In the genomic region with DNA sequence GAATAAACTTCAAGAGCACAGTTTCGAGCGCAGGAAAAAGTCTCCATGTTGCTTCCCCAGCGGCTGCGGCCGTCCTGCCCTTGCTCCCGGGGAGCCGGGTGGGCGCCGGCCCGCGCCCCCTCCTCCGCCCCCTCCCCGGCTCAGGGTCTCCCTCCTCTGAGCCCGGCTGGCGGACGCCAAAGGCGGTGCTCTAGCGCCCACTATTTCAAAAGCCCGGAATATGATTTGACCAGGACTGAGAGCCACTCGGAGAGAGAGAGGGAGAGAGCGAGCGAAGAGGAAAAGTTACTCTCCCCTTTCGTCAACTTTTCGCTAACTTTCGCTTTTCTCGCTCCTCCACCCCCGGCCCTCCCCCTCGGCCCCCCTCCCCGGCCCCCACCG, we compare ENCODE assay signal across 7 mouse cellular contexts. TPM values are rescaled to one million over a fixed set of nuclear protein-coding genes. Genes with fewer than 3 reads are reported as not detected.
DNase-seq lines count a peak whose midpoint lies in the region; ATAC-seq and TF ChIP-seq lines count a peak whose summit lies in the region.

No protein-coding gene starts in this region.

- no peaks in the 10 kb centered on the region for H3K9me3 ChIP-seq in forebrain, embryonic 12.5 days
- no peaks in the 10 kb centered on the region for H3K9me3 ChIP-seq in intestine, embryonic 14.5 days (ENCODE audit: control insufficient read depth, low read length)
- H3K9me3 ChIP-seq in liver, postnatal 0 days (ENCODE audit: low read length), result no peaks in the 10 kb centered on the region
- no peaks in the 10 kb centered on the region for H3K9me3 ChIP-seq in stomach, embryonic 14.5 days (ENCODE audit: control insufficient read depth, low read depth, low read length)

- peaks cover 88% of the 10 kb centered on the region for H3K27me3 ChIP-seq in forebrain, embryonic 12.5 days
- H3K27me3 ChIP-seq in intestine, embryonic 14.5 days (replicated peaks; ENCODE audit: control insufficient read depth, insufficient read depth, low read length), result peaks cover 86% of the 10 kb centered on the region
- peaks cover 79% of the 10 kb centered on the region for H3K27me3 ChIP-seq in liver, postnatal 0 days (ENCODE audit: insufficient read depth, low read length)
- H3K27me3 ChIP-seq in stomach, embryonic 14.5 days (ENCODE audit: control insufficient read depth, insufficient read depth, low read length), result peaks cover 51% of the 10 kb centered on the region

- 0 out of 2 replicates have a peak, but pooled peaks have one; percentile 26 for TF ChIP-seq CTCF in liver, postnatal 0 days (IDR thresholded peaks at IDR 0.05; ENCODE audit: low read depth)

- H3K27ac ChIP-seq in forebrain, embryonic 12.5 days, result peak overlapping the region; percentile 96
- peak overlapping the region; percentile 73 for H3K27ac ChIP-seq in intestine, embryonic 14.5 days (ENCODE audit: low read depth)
- peak overlapping the region; percentile 72 for H3K27ac ChIP-seq in liver, postnatal 0 days (ENCODE audit: low read depth)
- H3K27ac ChIP-seq in stomach, embryonic 14.5 days (ENCODE audit: low read length), result peak overlapping the region; percentile 79

- peak overlapping the region; percentile 90 for H3K4me2 ChIP-seq in forebrain, embryonic 12.5 days
- H3K4me2 ChIP-seq in intestine, embryonic 14.5 days (ENCODE audit: low read length), result peak overlapping the region; percentile 87
- H3K4me2 ChIP-seq in liver, postnatal 0 days (ENCODE audit: low read depth, low read length), result peak overlapping the region; percentile 87
- peak overlapping the region; percentile 72 for H3K4me2 ChIP-seq in stomach, embryonic 14.5 days (replicated peaks; ENCODE audit: low read depth, low read length)

- H3K4me1 ChIP-seq in forebrain, embryonic 12.5 days, result peaks cover 93% of the 10 kb centered on the region
- H3K4me1 ChIP-seq in intestine, embryonic 14.5 days (replicated peaks; ENCODE audit: control insufficient read depth, insufficient read depth, low read length), result peaks cover 18% of the 10 kb centered on the region
- H3K4me1 ChIP-seq in liver, postnatal 0 days (ENCODE audit: insufficient read depth), result peaks cover 4% of the 10 kb centered on the region; the same call in 1 of the 2 replicates
- peaks cover 8% of the 10 kb centered on the region; the same call in 1 of the 2 replicates for H3K4me1 ChIP-seq in stomach, embryonic 14.5 days (ENCODE audit: control insufficient read depth, insufficient read depth, low read length)

- WGBS in forebrain, embryonic 12.5 days, result 0% methylated on average over 23 of the region's 30 CpGs
- under 1% methylated on average over 25 of the region's 30 CpGs for WGBS in intestine, embryonic 14.5 days
- WGBS in liver, postnatal 0 days (ENCODE audit: insufficient replicate concordance), result 2% methylated on average over 19 of the region's 30 CpGs
- WGBS in stomach, embryonic 14.5 days, result 1% methylated on average over 26 of the region's 30 CpGs

- H3K9ac ChIP-seq in forebrain, embryonic 12.5 days, result peak overlapping the region; percentile 94
- peak overlapping the region; percentile 60 for H3K9ac ChIP-seq in intestine, embryonic 14.5 days (ENCODE audit: low read length)
- peak overlapping the region; percentile 64 for H3K9ac ChIP-seq in liver, postnatal 0 days (replicated peaks)
- peak overlapping the region; percentile 68 for H3K9ac ChIP-seq in stomach, embryonic 14.5 days (replicated peaks; ENCODE audit: low read depth, low read length)

- ATAC-seq in forebrain, embryonic 12.5 days (ENCODE audit: low FRiP score), result peak; percentile 70
- ATAC-seq in intestine, embryonic 14.5 days (replicated peaks; ENCODE audit: low FRiP score, low TSS enrichment, low read depth), result peak; percentile 36
- ATAC-seq in liver, postnatal 0 days, result peak; percentile 43
- ATAC-seq in stomach, embryonic 14.5 days (ENCODE audit: insufficient number of reproducible peaks, insufficient read depth, low FRiP score, low read depth), result peak; percentile 71

- DNase-seq in right cerebral cortex, postnatal 25 days, result peak; percentile 21
- no peak for DNase-seq in right cerebral cortex, postnatal 14 days
- DNase-seq in intestine, embryonic 14.5 days (ENCODE audit: low spot score), result peak; percentile 87
- DNase-seq in liver, postnatal 0 days, result peak; percentile 54
- DNase-seq in cerebellum, adult 11 months, result no peak

- H3K4me3 ChIP-seq in forebrain, embryonic 12.5 days (replicated peaks), result peak overlapping the region; percentile 79
- peak overlapping the region; percentile 58 for H3K4me3 ChIP-seq in intestine, embryonic 14.5 days (ENCODE audit: low read depth, low read length)
- H3K4me3 ChIP-seq in liver, postnatal 0 days (ENCODE audit: low read depth, low read length), result peak overlapping the region; percentile 66
- H3K4me3 ChIP-seq in stomach, embryonic 14.5 days (ENCODE audit: low read depth, low read length), result peak overlapping the region; percentile 55

- no peaks in the 10 kb centered on the region for H3K36me3 ChIP-seq in forebrain, embryonic 12.5 days (replicated peaks)
- H3K36me3 ChIP-seq in intestine, embryonic 14.5 days (ENCODE audit: control insufficient read depth, insufficient read depth, low read length), result no peaks in the 10 kb centered on the region
- no peaks in the 10 kb centered on the region for H3K36me3 ChIP-seq in liver, postnatal 0 days (replicated peaks; ENCODE audit: insufficient read depth, low read length)
- no peaks in the 10 kb centered on the region for H3K36me3 ChIP-seq in stomach, embryonic 14.5 days (ENCODE audit: control insufficient read depth, insufficient read depth, low read length)

- TF ChIP-seq EP300 in liver, postnatal 0 days (IDR thresholded peaks at IDR 0.05; ENCODE audit: low read depth), result no peak

RNA-seq across cellular contexts. Expression of gene Prdm16, which starts 0.6 kb away (rescaled TPM):
- 40.5 and 49.4 TPM in 2 replicates for polyA plus RNA-seq in forebrain, embryonic 12.5 days (2016; fragmentation: Nextera tagmentation; extraction: Ambion mirVana)
- polyA plus RNA-seq in intestine, embryonic 14.5 days (2014; fragmentation: Nextera tagmentation; extraction: Ambion mirVana), result 14.2 and 19.7 TPM in 2 replicates
- polyA plus RNA-seq in liver, postnatal 0 days (2015; fragmentation: Nextera tagmentation; extraction: Ambion mirVana), result 0.75 and 2.2 TPM in 2 replicates
- polyA plus RNA-seq in stomach, embryonic 14.5 days (2014; fragmentation: Nextera tagmentation; extraction: Ambion mirVana), result 18.4 and 21.8 TPM in 2 replicates

RNA-seq across cellular contexts. Expression of gene Actrt2, which starts 31.6 kb away (rescaled TPM):
- not detected in 2 replicates for polyA plus RNA-seq in forebrain, embryonic 12.5 days (2016; fragmentation: Nextera tagmentation; extraction: Ambion mirVana)
- polyA plus RNA-seq in intestine, embryonic 14.5 days (2014; fragmentation: Nextera tagmentation; extraction: Ambion mirVana), result not detected in 2 replicates
- polyA plus RNA-seq in liver, postnatal 0 days (2015; fragmentation: Nextera tagmentation; extraction: Ambion mirVana), result not detected in 2 replicates
- polyA plus RNA-seq in stomach, embryonic 14.5 days (2014; fragmentation: Nextera tagmentation; extraction: Ambion mirVana), result not detected in 2 replicates

Comparison
In these comparisons a context has a peak if more than half of its experiments do, and no peak if none do; other contexts are left out.
1. DNase-seq: peak in right cerebral cortex, postnatal 25 days (single experiment), intestine, embryonic 14.5 days (single experiment) and liver, postnatal 0 days (single experiment); none in right cerebral cortex, postnatal 14 days (single experiment) and cerebellum, adult 11 months (single experiment).
2. Peak in every context shown above with its lines, with median percentiles within 50 percentile points of each other: ATAC-seq, H3K27ac ChIP-seq, H3K4me2 ChIP-seq, H3K4me3 ChIP-seq and H3K9ac ChIP-seq.